Mouse (Mus musculus) erythroblast, embryonic 14.5 days (primary cell): ENCODE data around the gene Gnptab. TPM values are rescaled to one million over a fixed set of nuclear protein-coding genes. Genes with fewer than 3 reads are reported as not detected.

Source experiments
- H3K27me3 ChIP-seq: 2 replicates; pipeline ENCODE4 v1.6.1; 2012; ENCODE audit warnings: inconsistent platforms; ENCODE audit not compliant: control insufficient read depth
- H3K36me3 ChIP-seq: 2 replicates; pipeline ENCODE4 v1.6.1; 2012; ENCODE audit warnings: mild to moderate bottlenecking, inconsistent platforms; ENCODE audit not compliant: control insufficient read depth
- H3K4me1 ChIP-seq: 2 replicates; pipeline ENCODE4 v1.6.1; 2012; ENCODE audit warnings: inconsistent platforms; ENCODE audit not compliant: control insufficient read depth
- H3K4me3 ChIP-seq: replicated peaks from 2 replicates; pipeline ENCODE3; 2012; ENCODE audit warnings: moderate library complexity, mild to moderate bottlenecking, inconsistent platforms
- H3K9me3 ChIP-seq: 2 replicates; pipeline ENCODE4 v1.6.1; 2012; ENCODE audit warnings: low read length, inconsistent platforms, mixed read lengths; ENCODE audit not compliant: control insufficient read depth
- GATA1 ChIP-seq: IDR thresholded peaks from 2 replicates; pipeline ENCODE4 v1.6.1; 2012; ENCODE audit warnings: low read length, inconsistent platforms, mixed read lengths
- TAL1 ChIP-seq: IDR thresholded peaks from 3 replicates; pipeline ENCODE4 v1.6.1; 2012; ENCODE audit warnings: low read length, inconsistent platforms, mixed read lengths
- polyA plus RNA-seq: library from polyadenylated mRNA; stranded (reverse); fragments of >175 nt; gene quantifications from 2 replicates; pipeline ENCODE4 v1.2.3, GENCODE M21; 2012

Gnptab gene
- polyA plus RNA-seq, 1 experiment: 0.08 TPM

DNA sequence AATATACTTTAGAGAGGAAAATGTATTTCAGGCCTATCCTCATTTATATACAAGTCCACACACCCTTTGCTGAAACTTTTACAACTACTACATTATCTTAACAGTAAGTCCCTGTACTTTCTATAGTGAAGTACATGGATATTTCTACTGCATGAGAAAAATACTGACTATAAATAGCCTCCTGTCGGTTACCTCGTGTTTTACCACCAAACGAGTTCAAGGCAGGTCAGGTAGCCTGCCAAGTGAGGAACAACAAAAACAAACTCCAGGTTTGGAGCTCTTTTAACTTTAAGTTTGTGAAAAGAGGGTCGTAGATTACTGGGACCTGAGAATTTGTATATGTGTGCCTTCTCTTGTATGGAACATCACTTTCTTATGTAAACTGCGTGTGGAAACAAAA is 5.1 kb downstream of the Gnptab start:
- TF ChIP-seq GATA1 (no peak), TAL1 (no peak)
- Histone ChIP-seq H3K4me1 (peaks cover 47% of the 10 kb centered on the region), H3K4me3 (no peak overlapping the region), H3K9me3 (no peaks in the 10 kb centered on the region), H3K36me3 (no peaks in the 10 kb centered on the region), H3K27me3 (no peaks in the 10 kb centered on the region)

DNA sequence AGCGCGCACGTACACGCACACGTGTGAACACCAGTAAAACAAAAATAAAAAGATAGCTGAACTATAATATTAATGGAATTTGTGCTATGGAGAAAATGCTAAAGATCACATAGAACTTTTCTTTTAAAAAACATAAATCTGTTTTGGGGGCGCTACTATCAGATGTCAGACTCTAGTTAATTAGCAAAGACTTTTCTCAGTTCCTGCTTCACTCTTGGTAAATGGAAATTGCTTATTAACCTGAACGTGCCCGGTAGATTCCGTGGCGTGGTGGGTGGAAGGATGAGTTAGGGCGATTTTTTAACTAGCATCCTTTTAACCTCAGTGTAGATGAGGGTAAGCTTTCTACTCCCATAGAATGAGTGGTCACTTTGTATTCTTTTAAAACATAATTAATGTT is 6.4 kb downstream of the Gnptab start:
- no peak overlapping the region for H3K4me3 ChIP-seq
- H3K4me1 ChIP-seq: peaks cover 45% of the 10 kb centered on the region
- no peak for TF ChIP-seq TAL1
- no peak for TF ChIP-seq GATA1
- H3K36me3 ChIP-seq: no peaks in the 10 kb centered on the region
- no peaks in the 10 kb centered on the region for H3K27me3 ChIP-seq
- no peaks in the 10 kb centered on the region for H3K9me3 ChIP-seq

DNA sequence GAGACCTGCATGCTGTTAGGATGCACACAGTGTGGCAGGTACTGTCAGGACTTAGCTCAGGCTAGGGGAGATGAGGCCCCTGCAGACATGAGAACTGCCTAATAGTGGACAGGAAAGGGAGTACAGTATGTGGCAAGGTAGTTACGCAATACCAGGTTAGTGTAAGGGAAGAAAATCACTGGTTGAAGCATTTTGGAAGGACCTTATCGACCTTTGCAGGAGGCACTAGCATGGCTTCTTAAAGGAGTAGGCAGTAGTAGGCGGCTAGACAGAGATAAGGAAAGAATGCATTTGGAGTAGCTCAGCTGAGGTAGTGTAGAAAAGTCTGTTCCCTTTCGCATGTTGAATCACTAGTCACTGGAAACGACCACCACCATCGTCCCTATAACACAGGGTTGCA is 6.8 kb downstream of the Gnptab start:
- no peak for TF ChIP-seq GATA1
- no peak for TF ChIP-seq TAL1
- Histone ChIP-seq H3K9me3 (no peaks in the 10 kb centered on the region), H3K36me3 (no peaks in the 10 kb centered on the region), H3K4me1 (peaks cover 41% of the 10 kb centered on the region), H3K27me3 (no peaks in the 10 kb centered on the region), H3K4me3 (no peak overlapping the region)

DNA sequence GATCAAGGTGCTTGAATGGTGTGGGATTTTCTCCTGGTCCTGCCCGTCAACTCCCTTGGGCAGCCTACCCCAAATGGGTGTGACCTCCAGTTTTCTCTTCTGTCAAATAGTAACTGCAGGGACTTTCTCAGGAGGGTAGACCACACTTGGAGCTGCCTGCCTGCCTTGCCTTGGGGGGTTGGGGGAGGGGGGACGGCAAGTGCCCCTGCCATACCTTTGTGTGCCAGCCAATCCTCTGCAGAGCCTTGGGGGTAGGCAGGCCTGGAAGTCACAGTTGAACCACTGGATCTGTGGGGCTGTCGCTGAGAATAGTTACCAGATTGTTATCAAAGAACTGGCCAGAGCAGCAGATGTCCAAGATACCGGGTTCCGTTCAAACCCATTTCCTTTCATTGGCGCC is 7.3 kb downstream of the Gnptab start:
- TF ChIP-seq GATA1: no peak
- TF ChIP-seq TAL1: no peak
- H3K36me3 ChIP-seq: no peaks in the 10 kb centered on the region
- H3K4me3 ChIP-seq: no peak overlapping the region
- peaks cover 36% of the 10 kb centered on the region for H3K4me1 ChIP-seq
- H3K9me3 ChIP-seq: no peaks in the 10 kb centered on the region
- no peaks in the 10 kb centered on the region for H3K27me3 ChIP-seq

DNA sequence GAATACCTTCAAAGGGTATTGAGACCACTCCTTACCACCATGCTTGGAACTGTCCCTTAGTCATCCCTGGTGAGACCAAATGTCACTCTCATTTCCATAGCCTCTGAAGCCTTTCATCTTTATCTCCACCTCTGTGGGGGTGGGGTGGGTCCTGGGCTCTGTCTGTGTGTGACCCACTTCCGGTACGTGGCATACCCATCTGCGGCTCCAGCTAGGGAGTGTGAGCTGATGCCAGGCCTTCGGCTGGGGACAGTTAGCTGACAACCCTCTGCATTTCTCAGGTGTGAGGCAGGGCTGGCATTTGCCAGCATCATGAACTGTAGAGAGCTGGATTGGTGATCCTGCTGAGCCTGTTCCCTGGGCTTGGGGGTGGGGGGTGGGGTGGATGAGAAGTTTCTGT is 10.6 kb downstream of the Gnptab start:
- no peak overlapping the region for H3K4me3 ChIP-seq
- H3K4me1 ChIP-seq: peaks cover 25% of the 10 kb centered on the region
- H3K9me3 ChIP-seq: no peaks in the 10 kb centered on the region
- TF ChIP-seq TAL1: no peak
- no peaks in the 10 kb centered on the region for H3K36me3 ChIP-seq
- no peaks in the 10 kb centered on the region for H3K27me3 ChIP-seq

DNA sequence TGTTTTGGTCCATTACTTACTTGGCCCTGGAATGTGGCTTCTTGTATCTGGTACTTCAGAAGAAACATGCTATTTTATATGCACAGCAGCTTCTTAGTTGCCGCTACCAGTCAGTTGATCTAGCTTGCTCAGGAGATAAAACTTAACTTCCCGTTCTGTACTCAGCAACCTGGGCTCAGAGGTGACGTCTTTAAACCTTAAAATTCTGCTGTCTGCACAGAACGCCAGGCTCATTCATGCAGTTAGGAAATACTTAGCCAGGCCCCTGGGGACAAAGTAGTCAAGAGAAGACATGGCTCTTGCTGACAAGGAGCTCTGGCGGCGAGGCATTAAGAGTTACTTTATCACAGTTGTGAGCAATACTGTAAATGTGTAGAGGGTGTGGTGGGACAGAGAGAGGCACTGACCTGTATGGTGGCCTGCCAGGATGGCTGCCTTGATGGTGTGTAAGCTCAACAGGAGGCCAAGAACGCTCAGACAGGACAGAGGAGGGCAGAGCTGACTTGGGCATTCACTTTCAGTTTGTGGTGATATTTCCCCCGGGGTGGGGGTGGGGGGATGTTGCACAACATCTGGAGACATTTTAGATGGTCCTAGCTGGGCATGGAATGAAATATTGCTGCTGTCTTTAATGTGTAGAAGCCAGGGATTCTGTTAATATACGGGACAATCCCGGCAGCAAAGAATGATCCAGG is 11.3 kb downstream of the Gnptab start:
- Histone ChIP-seq H3K27me3 (no peaks in the 10 kb centered on the region), H3K9me3 (no peaks in the 10 kb centered on the region), H3K36me3 (no peaks in the 10 kb centered on the region), H3K4me1 (peaks cover 25% of the 10 kb centered on the region), H3K4me3 (no peak overlapping the region)
- TF ChIP-seq GATA1 (no peak), TAL1 (no peak)

DNA sequence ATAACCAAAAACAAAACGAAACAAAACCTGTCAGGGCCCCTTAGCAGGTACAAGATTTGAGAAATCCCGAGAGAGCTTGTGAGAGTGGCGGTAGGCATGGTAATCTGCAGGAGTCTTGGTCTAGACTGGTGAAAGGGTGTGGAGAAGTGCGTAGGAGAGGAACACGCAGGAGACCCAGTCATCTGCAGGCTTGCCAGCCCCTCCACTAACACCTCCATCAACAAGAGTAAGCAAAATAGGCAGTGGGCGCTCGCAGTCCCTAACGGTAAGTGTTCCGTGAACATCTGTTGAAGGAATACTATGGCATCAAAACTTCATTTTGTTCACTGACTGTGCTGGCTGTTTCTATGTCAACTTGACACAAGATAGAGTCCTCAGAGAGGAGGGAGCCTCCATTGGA is 12.6 kb downstream of the Gnptab start:
- Histone ChIP-seq H3K36me3 (no peaks in the 10 kb centered on the region), H3K27me3 (no peaks in the 10 kb centered on the region), H3K4me1 (peaks cover 13% of the 10 kb centered on the region), H3K9me3 (no peaks in the 10 kb centered on the region), H3K4me3 (no peak overlapping the region)
- TF ChIP-seq GATA1 (no peak), TAL1 (no peak)

DNA sequence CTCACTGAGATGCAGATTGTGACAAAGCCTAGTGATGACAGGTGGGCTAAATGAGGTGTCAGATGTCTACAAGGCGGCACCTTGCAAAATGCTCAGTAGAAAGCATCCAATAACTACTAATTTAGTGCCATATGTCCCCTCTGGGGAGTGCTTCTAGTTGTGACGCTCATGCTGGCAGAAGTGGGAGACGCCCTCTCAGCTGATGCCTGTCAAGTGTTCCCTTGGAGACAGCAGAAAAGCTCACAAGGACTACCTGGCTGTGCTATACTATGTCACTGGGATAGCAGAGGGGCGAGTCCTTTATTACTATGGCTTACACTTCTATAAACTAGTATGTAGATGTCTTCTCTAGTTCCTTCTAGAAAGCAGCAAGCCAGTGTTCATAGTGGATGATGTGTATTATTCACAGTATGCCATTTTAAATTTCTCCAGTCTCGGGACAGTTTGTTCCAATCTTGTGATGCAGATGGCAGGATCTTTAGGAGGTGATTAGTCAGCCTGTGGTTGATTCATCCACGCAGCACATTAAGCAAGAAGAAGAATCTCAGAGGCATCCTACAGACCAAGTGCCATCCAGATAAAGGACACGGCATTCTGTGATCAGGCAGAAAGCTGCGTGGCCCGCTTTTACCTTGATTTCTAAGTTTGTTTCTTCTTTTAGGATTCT is 13.4 kb downstream of the Gnptab start:
- Histone ChIP-seq H3K4me1 (peaks cover 13% of the 10 kb centered on the region), H3K4me3 (no peak overlapping the region), H3K9me3 (no peaks in the 10 kb centered on the region), H3K36me3 (no peaks in the 10 kb centered on the region), H3K27me3 (no peaks in the 10 kb centered on the region)
- TF ChIP-seq GATA1: no peak
- TF ChIP-seq TAL1: no peak

DNA sequence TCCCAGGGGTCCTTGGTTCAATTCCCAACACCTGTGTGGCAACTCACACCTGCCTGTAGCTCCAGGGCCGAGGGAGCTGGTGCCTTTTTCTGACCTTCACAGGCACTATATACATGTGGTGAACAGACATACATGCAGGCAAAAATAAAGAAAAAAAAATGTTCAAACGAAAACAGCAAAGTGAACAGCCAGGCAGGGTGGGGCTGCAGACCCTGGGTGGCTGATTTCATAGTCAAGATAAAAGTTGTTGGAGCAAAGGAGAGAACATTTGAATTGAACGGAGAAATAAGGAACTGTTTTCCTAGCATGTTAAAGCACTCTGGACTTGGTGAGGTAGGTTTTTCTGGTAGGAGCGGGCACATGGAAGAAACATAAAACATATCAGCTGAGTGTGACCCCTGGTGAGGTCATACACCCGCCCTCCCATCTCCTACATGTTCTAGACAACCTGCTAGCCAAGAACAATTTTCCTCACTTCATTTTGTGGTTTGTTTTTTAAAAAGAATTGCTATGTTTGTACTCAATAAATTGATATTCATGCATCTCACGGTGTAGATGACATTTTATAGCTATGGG is 19.8 kb downstream of the Gnptab start:
- Histone ChIP-seq H3K9me3 (no peaks in the 10 kb centered on the region), H3K4me3 (no peak overlapping the region), H3K27me3 (no peaks in the 10 kb centered on the region), H3K36me3 (peaks cover 2% of the 10 kb centered on the region), H3K4me1 (peaks cover 6% of the 10 kb centered on the region)
- TF ChIP-seq TAL1 (no peak), GATA1 (no peak)
